Mouse (Mus musculus) E14TG2a.4 (cell line): ENCODE data around the gene Flnb.

ENCODE experiments used
- H3K27me3 ChIP-seq: 2 replicates; pipeline ENCODE4 v1.6.1; 2014; ENCODE audit warnings: low read length, control low read depth; ENCODE audit not compliant: insufficient read depth
- H3K36me3 ChIP-seq: 2 replicates; pipeline ENCODE4 v1.6.1; 2014; ENCODE audit warnings: low read length, control low read depth; ENCODE audit not compliant: insufficient read depth
- H3K4me1 ChIP-seq: replicated peaks from 2 replicates; pipeline ENCODE4 v1.6.1; 2014; ENCODE audit warnings: low read depth, low read length, control low read depth
- H3K4me3 ChIP-seq: replicated peaks from 2 replicates; pipeline ENCODE4 v1.5.1; 2014; ENCODE audit warnings: mild to moderate bottlenecking, low read length
- H3K9me3 ChIP-seq: 2 replicates; pipeline ENCODE4 v1.6.1; 2014; ENCODE audit warnings: low read length, control low read depth
- CTCF ChIP-seq: conservative IDR thresholded peaks from 2 replicates; pipeline ENCODE4 v1.5.1; 2014; ENCODE audit warnings: low read length
- NANOG ChIP-seq: IDR thresholded peaks from 2 replicates; pipeline ENCODE4 v1.6.1; 2014; ENCODE audit warnings: borderline replicate concordance, low read length, mixed read lengths
- POU5F1 ChIP-seq: IDR thresholded peaks from 2 replicates; pipeline ENCODE4 v1.6.1; 2014; ENCODE audit warnings: low read length, borderline replicate concordance

Flnb gene

DNA sequence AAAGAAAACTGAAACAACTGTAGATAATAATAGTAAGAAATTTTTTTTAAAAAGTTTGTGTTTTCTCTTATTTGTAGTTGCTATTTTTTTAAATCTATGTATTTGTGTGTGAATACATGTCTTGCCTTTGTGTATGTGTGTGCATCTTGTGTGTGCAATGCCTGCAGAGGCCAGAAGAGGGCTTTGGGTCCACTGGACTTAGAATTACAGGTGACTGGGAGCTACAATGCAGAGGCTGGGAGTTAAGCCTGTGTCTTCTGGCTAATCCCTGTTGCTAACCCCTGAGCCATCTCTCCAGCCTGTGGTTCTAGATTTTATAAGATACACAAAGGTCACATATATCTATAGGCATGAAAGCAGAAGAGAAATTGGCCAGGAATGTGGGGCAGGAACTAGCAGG, 17.1 kb upstream of the Flnb start:
- peak; percentile 7; the same call in 1 of the 2 replicates for TF ChIP-seq CTCF
- no peak for TF ChIP-seq NANOG
- TF ChIP-seq POU5F1, result no peak
- Histone ChIP-seq H3K4me1 (peaks cover 30% of the 10 kb centered on the region), H3K9me3 (no peaks in the 10 kb centered on the region), H3K4me3 (no peak overlapping the region), H3K27me3 (no peaks in the 10 kb centered on the region), H3K36me3 (no peaks in the 10 kb centered on the region)

DNA sequence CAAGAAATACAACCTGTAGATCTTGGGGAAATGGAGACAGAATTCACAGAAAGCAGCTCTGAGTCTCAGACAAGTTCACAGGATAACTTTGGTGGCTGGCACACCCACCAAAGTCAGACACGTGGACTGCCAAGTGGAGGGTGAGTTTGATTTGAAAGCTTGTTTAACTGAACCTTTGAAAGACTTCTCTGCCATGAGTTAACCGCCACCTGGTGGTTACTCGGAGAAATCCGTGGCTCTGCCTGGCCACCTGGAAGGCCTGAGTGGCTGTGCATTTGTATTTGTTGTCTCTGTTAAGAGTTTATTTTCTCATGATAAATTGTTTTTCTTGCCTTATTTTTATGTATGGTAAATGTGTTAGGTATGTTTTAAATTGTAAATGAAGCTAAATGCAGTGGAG, 15.9 kb upstream of the Flnb start:
- TF ChIP-seq POU5F1, result no peak
- no peak for TF ChIP-seq NANOG
- peak; percentile 54 for TF ChIP-seq CTCF
- Histone ChIP-seq H3K9me3 (no peaks in the 10 kb centered on the region), H3K36me3 (no peaks in the 10 kb centered on the region), H3K4me1 (peaks cover 41% of the 10 kb centered on the region), H3K4me3 (no peak overlapping the region), H3K27me3 (no peaks in the 10 kb centered on the region)

DNA sequence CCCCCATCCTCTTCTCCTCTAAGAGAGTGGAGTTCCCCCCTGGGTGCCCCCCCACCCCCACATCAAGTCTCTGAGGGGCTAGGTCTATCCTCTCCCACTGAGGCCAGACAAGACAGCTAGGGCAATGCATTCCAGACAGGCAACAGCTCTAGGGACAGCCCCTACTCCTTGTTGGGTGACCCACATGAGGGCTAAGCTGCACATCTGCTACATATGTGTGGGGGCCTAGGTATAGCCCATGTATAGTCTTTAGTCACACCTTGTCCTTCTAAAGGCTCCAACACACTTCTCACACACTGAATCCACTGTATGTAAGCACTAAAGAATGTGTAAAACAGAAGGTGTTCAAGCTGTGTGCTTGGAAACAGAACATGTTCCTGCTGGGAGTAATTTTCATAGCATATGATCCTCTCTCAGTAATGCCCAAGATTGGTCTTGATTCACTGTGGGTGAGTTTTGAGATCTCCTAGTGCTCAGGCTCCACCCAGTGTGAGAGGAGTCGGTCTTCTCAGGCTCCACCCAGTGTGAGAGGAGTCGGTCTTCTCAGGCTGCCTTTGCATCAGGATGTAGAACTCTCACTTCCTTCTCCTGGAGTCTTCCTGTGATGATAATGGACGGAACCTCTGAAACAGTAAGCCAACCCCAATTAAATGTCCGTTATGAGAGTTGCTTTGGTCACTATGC, 13.7 kb upstream of the Flnb start:
- no peak for TF ChIP-seq CTCF
- TF ChIP-seq NANOG, result no peak
- no peaks in the 10 kb centered on the region for H3K9me3 ChIP-seq

DNA sequence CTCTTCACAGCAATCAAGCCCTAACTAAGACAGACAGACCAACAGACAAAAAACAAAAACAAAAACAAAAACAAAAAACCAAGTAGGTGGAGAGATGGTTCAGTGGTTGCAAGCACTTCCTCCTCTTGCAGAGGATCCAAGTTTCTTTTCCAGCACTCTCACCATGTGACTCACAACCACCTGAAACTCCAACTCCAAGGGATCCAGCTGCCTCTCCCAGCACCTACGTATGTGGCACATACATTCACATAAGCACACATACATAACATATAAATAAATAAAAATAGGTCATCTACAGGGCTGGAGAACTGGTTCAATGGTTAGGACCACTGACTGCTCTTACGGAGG, 13.2 kb upstream of the Flnb start:
- Histone ChIP-seq H3K4me3 (no peak overlapping the region), H3K4me1 (peaks cover 63% of the 10 kb centered on the region), H3K27me3 (no peaks in the 10 kb centered on the region), H3K9me3 (no peaks in the 10 kb centered on the region), H3K36me3 (no peaks in the 10 kb centered on the region)
- TF ChIP-seq CTCF (no peak), NANOG (no peak), POU5F1 (no peak)

More for the DNA sequence above, 13.7 kb upstream of the Flnb start:
- Histone ChIP-seq H3K4me3 (no peak overlapping the region), H3K4me1 (peaks cover 58% of the 10 kb centered on the region), H3K27me3 (no peaks in the 10 kb centered on the region), H3K36me3 (no peaks in the 10 kb centered on the region)

DNA sequence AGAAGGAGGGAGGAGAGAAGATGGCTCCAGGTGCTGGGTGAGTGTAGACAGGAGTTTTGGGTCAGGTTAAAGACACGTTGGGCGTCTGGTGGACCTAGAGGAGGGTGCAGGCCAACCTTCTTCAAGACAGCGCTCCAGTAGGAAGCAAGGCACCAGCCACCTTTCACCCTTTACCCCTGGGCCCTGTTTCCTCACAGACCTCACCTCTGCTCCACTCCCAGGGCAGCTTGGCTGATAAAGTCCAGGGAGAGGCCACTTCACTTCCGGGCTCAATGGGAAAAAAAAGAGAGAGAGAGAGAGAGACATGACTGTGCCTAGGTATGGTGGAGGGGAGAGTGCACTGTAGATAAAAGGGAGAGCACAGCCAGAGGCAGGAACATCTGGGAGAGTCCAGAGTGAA, 10.0 kb upstream of the Flnb start:
- Histone ChIP-seq H3K4me1 (peaks cover 79% of the 10 kb centered on the region), H3K9me3 (no peaks in the 10 kb centered on the region), H3K27me3 (no peaks in the 10 kb centered on the region), H3K36me3 (no peaks in the 10 kb centered on the region), H3K4me3 (peak overlapping the region; percentile 23; the same call in 1 of the 2 replicates)
- TF ChIP-seq POU5F1, result no peak
- no peak for TF ChIP-seq NANOG
- no peak for TF ChIP-seq CTCF

DNA sequence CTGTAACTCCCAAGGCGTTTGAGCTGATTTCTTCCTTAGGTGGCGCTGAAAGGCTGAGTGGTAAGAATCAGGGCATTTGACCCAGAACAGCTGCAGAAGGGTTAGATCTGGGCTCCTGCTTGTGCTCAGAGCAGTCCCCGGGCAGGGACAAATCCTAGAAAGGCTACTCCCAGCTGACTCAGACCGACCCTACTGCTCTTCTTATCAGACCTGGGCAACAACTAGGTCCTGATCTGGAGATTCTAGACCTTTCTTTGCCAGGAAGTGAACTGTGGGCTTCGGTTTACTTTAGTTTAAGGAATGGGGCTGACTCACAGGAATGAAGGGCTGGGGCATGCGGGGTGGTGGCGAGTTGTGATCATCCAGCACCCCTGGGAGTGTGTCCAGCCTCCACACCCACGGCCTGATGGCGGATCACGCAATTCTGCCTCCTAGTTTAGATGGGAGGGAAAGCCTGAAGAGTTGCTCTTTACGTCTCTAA, 9.2 kb upstream of the Flnb start:
- Histone ChIP-seq H3K27me3 (no peaks in the 10 kb centered on the region), H3K9me3 (no peaks in the 10 kb centered on the region), H3K4me1 (peaks cover 70% of the 10 kb centered on the region), H3K36me3 (no peaks in the 10 kb centered on the region), H3K4me3 (peak overlapping the region; percentile 43)
- TF ChIP-seq POU5F1, result no peak
- TF ChIP-seq CTCF, result no peak
- no peak for TF ChIP-seq NANOG

DNA sequence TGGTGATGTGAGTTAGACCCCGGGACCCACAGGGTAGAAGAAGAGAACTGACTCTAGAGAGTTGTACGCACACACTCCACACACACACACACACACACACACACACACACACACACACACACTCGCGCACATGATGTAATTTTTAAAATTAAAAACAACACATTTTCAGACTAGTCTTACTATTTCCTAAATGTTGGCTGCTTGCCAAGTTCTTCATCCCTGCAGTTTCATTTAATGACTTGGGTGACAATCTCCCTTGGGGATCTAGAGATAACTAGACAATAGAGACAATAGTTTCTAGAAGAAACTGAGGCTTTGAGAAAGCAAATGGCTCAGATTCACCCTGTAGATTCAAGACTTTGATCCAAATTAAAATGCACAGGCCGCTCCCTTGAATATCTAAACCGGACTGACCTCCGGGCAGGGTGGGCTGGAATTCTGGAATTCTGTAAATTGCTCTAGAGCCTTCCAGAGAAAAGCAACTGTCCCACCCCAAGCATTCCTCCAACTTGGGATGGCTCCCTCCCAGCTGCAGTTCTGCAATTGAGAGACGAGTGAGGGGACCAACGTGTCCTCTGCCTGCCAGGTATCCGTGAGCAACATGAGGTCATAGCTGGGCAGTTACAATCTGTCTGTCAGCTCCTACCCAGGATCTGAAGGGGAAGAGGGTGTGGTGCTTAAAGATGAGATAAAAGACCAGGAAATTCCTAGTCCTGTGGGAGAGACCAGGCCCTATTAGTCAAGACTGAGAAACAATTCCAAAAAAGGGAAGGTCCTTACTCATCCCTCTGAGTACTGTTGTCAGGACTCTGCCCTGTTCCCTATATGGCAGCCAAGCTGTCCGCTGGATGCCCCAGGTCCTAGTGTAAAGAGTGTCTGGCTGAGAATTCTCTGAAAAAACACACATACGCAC, 8.5 kb upstream of the Flnb start:
- no peak for TF ChIP-seq NANOG
- Histone ChIP-seq H3K4me3 (no peak overlapping the region), H3K36me3 (no peaks in the 10 kb centered on the region), H3K27me3 (no peaks in the 10 kb centered on the region), H3K9me3 (no peaks in the 10 kb centered on the region), H3K4me1 (peaks cover 63% of the 10 kb centered on the region)

DNA sequence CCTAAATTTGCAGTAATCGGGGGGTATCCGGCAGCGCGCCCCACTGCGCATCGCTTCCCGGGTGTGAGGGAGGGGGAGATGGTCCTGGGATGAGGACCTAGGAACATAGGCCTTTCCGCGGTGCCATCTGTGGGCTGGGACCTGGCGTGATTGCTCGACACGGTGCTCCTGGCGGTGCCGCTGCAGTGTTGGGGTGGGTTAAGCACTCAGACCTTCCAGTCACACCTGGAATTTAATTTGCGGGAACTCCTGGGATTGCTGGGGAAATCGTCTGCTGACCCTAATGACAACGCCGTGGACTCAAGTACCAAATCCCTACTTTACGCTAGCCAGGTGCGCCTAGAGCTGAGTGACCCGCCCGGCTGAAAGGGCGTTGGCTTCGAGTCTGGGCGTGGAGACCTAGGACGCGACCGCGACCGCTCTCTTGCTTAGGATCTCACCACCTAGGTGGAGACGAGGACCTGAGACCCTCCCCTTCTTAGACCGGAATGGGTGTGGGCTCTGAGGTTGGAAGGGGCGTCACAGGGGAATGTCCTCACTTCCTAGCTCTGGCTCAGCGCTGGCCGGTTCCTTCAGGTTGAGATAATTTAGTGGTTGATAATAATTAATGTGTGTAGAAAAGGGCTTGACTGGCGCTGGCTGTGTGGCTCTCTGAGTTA, 835 bp downstream of the Flnb start:
- TF ChIP-seq POU5F1 (no peak), CTCF (no peak)
- Histone ChIP-seq H3K9me3 (no peaks in the 10 kb centered on the region), H3K27me3 (peaks cover 8% of the 10 kb centered on the region), H3K4me3 (peak overlapping the region; percentile 84), H3K36me3 (peaks cover 25% of the 10 kb centered on the region), H3K4me1 (peaks cover 53% of the 10 kb centered on the region)
